Mouse (Mus musculus) T-cell, adult 2 months (primary cell): ENCODE measurements around the gene Hist1h2bj.

Experiments
- DNase-seq: peaks from one replicate; pipeline ENCODE4 v3.0.0; 2022; ENCODE audit warnings: low spot score

Hist1h2bj gene

GRCm38 (mm10) chr13:22015479-22016450 lies 27.2 kb upstream of the Hist1h2bj start:
- DNase-seq: peak; percentile 91

DNA sequence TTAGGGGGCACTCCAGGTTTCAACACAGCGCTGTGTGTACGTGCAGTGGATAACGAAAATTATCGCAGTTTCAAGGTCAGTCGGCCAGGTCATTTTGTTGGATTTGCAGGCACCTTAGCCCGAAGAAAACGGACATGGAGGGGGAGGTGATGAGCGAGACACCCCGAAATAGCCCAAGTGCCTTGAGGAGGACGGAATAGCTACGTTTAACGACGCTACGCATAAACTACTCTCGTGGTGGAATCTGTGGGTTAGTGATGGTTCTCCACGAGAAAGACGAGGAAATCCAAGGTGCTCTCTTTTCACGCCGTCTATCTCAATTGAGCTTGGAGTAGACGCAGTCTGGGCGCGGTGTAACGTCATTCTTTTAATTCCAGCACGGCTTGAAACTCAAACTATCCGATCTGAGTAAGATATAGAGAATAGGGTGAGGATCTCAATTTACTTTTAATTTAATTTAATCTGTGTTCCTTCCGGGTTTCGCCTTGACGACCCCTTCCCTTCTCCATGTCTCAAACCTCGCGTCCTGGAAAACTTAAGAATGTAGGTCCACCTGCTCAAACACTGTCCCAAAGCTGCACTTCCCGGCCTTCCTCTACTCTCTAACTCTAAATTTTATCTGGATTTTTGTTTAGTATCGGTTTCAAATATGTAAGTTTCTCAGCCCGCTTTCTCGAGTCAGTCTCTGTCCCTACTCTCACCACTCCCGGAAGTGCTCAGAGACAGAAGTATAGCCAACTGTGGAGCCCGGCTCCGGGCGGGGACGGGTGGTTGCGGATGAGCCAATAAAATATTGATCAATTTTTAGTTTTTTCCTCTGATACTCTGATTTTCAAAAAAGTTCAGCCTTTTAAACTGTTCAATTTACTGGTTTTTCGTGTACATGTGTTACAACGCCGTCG lies 22.8 kb upstream of the Hist1h2bj start:
- peak; percentile 43 for DNase-seq

DNA sequence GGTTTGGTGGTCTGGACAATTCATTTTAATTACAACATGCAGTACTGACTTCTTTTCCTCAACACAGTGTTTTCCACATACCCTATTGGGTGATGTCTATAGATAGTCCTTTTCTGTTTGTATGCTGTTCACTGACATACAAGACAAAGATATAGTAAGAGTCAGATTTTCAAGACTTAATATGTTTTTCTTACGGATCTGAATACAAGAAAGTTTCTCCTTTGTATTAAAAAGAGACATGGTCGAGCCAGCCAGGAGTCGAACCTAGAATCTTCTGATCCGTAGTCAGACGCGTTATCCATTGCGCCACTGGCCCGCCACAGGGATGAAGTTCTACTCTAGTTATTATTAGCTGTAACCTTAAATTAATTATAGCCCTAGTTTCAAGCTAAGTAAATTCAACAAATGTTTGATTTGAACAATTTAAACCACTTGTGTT lies 22.1 kb upstream of the Hist1h2bj start:
- peak; percentile 32 for DNase-seq

GRCm38 (mm10) chr13:22021581-22021980 lies 21.4 kb upstream of the Hist1h2bj start:
- no peak for DNase-seq

- DNase-seq: peak; percentile 63
Observed at GRCm38 (mm10) chr13:22022241-22022640, 20.8 kb upstream of the Hist1h2bj start.

DNA sequence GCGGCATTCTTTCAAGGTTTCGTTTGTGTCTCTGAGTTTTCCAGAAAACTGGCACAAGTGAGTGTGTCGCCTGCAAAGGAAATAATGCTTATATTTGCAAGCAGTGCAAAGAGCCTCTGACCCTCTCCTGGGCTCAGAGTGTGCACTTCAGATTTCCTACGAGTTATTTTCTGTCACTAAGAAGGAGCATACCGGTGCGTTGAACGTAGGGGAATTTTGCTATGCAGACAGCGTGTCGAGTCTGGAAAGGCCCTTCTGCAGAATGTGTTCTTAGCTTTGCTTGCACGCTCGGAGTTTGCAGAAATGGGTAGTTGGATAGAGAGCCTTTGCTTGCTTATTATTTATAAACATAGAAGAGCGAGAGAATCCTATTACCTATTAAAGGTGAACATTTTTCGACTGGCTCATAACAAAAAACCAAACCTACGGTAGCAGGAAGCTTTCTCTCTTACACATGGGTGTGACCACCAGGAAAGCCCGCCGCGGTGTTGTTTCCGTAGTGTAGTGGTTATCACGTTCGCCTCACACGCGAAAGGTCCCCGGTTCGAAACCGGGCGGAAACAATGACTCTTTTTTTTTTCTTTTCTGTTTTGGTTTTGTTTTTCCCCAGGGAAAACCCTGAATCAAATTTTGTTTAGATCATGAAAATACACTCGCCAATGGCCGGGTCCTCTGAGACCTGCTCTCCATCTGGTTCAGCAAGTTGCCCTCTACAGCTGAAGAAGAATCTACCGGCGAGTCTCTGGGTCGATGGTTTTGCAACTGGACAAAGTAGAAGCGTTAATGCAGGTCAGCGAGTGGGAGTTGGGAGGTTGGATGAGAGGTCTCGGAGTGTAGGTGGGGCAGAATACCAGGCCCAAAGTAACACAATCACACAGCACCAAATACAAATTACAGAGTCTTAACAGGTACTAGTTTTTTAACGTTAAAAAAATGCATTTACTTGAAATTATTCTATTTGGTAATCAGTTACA lies 16.7 kb upstream of the Hist1h2bj start:
- DNase-seq: peak; percentile 81

DNA sequence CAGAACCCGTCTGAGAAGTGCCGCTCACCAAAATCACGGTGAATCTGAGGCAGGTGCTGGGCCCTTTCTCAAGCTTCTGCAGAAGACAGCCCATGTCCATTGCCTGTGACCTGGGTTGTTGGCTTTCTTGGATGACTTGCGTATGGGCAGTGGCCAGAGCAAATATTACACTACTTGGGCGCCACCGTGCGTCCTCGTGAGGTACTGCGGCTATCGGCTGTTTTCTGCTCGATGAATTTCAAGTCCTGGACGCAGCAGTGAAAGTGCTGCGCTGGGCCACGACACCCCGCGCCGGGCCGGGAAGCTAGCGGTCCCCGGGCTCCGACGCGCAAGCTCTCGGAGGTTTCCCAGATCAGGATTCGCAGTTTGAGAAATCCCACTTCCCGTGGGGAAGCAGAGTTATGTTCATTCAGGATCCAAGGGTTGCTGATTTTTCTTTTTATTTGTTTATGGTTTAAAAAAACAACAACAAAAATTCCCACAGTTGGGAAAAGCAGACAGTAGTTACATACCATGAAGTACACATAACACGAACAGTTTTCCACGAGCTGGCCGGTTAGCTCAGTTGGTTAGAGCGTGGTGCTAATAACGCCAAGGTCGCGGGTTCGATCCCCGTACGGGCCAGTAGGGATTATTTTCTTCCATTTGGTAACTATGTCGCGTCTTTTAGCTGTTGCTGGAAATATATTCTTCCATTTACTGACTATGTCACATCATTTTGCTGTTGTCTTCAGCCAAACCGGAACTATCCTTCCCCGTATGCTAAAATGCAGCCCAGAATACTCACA lies 14.1 kb upstream of the Hist1h2bj start:
- peak; percentile 85 for DNase-seq

GRCm38 (mm10) chr13:22029928-22030327 lies 13.1 kb upstream of the Hist1h2bj start:
- DNase-seq: no peak

DNA sequence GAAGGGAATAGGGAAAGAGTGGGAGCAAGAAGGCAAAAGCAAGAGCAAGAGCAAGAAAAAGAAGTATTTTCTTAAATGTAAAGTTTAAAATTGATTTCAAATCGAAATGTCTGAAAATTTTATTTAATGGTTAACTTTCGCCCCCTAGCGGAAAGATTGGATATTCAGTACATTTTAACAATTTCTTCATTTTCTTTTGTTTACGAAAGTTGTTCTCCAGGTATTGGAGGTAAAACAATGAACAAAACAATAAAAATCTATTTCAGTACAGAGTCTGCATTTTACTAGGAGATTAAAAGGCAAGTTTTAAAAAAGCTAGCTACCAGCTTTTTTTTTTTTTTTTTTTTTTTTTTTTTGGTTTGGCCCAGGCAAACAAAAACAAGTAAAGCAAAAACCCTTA lies 12.5 kb upstream of the Hist1h2bj start:
- DNase-seq: no peak

DNA sequence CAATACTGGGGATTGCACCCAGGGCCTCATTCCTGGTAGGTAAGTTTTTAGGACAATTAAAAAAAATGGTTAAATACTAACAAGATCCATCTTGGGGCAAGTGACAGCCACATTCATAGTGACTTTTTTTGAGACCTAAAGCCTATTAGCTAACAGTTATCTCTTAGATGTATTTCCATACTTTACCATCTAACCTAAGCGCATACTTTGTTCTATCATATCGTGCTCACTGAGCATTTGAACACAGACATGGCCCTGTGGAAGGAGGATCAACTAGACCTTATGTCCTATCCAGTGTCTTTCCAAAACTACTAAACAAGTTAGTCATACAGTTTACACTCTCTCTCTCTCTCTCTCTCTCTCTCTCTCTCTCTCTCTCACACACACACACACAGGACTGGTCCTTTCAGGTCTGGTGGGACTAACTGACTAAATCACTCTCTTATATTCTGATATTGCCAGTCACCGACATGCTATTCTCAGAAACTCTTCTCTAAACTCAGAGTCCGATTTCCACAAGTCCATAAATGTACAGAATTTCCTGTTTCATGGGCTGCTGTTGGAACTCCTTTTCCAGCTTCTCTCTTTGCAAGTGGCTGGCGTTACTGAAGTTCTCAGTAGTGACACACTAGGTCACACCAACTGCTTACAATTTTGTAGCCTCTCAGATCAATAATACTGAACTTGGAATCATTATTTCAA lies 9.1 kb upstream of the Hist1h2bj start:
- DNase-seq: no peak

DNA sequence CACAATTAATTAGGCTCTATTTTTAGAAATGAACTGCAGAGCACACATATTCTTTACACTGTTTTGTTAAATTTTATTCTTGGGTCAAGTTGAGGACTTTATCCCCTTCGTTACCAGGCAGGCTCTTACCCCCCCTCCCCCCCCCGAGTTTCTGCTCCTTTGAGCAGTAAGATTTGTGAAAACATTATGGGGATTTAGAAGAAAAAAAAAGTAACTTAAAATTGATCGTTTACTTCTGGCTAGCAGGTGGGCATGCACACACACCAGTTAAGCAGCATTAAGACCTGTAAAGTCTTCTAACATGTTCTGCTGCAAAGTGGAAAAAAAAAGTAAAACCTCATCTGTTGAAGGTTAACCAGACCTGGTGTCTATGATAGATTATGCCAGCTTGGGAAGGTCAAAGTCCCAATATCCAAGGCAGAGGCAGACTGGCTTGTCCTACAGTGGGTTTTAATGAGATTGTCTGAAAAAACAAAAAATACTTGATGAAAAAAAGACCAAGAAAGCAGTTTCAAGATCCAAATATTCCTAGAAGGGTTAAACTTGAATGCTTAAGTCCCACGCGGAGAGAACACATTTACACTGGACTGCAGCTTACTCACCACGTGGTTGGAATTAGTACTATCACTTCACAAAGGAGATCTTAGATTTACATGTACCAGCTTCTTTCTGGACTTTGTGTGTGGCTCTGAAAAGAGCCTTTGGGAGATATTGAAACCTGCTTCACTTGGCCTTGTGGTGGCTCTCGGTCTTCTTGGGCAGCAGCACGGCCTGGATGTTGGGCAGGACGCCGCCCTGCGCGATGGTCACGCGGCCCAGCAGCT lies 8.4 kb upstream of the Hist1h2bj start:
- no peak for DNase-seq

DNA sequence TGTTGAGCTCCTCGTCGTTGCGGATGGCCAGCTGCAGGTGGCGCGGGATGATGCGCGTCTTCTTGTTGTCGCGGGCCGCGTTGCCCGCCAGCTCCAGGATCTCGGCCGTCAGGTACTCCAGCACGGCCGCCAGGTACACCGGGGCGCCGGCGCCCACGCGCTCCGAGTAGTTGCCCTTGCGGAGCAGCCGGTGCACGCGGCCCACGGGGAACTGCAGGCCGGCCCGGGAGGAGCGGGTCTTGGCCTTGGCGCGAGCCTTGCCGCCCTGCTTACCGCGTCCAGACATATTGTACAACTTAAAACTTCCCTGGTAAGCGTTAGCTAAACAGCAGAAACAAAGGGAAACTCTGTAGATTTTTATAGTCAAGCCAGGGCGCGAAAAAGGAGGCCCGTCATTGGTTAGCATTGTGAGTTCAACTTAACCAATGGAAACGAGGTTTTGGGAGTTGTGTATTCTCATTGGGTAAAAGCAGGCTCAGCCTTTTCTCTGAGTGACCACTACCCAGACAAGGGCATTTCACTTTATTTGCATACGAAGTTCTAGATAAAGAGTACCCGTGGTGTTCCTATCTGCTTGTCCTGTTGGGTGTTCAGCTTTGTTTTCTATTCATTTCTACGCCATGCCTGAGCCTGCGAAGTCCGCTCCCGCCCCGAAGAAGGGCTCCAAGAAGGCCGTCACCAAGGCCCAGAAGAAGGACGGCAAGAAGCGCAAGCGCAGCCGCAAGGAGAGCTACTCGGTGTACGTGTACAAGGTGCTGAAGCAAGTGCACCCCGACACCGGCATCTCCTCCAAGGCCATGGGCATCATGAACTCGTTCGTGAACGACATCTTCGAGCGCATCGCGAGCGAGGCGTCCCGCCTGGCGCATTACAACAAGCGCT lies 7.5 kb upstream of the Hist1h2bj start, which contains the start of the genes Hist1h2ah and Hist1h2bk:
TSS of gene Hist1h2ah (minus strand) at position 302 of the 882 bp plus-strand sequence.
TSS of gene Hist1h2bk (plus strand) at position 604 of the 882 bp plus-strand sequence.
- DNase-seq: peak; percentile 70

DNA sequence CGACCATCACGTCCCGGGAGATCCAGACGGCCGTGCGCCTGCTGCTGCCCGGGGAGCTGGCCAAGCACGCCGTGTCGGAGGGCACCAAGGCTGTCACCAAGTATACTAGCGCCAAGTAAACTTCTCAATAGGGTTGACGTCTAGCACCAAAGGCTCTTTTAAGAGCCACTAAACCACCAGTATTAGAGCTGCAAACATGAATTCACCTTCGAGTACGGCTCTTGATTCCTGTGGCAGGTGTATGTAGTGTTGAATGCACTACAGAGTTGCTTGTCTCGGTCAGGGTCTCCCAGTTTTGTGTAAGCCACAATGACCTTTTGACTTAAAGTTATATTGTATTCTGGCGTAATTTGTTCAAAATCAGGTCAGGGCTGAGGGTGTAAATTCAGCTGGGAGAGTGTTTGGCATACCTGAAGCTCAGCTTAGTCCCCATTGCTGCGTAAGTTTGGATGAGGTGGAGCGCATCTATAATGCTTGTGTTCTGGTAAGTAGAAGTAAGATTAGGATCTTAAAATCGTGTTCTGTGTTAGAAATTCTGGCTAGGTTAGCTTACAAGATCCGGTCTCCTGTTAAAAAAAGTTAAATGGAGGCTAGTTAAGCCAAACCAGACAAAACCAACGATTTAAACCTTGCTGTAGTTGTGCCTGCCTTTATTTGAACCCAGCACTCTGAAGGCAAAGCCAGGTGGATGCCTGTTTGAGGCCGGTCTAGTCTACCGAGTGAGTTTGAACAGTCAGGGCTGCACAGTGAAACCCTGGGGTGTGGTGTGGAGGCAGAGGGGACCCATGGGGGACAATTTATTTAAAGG lies 6.7 kb upstream of the Hist1h2bj start:
- no peak for DNase-seq

- no peak for DNase-seq
Observed at GRCm38 (mm10) chr13:22036986-22037385, 6.0 kb upstream of the Hist1h2bj start.

- DNase-seq: no peak
Observed at GRCm38 (mm10) chr13:22037415-22037814, 5.6 kb upstream of the Hist1h2bj start.

- no peak for DNase-seq
Observed at GRCm38 (mm10) chr13:22039364-22039763, 3.6 kb upstream of the Hist1h2bj start.

DNA sequence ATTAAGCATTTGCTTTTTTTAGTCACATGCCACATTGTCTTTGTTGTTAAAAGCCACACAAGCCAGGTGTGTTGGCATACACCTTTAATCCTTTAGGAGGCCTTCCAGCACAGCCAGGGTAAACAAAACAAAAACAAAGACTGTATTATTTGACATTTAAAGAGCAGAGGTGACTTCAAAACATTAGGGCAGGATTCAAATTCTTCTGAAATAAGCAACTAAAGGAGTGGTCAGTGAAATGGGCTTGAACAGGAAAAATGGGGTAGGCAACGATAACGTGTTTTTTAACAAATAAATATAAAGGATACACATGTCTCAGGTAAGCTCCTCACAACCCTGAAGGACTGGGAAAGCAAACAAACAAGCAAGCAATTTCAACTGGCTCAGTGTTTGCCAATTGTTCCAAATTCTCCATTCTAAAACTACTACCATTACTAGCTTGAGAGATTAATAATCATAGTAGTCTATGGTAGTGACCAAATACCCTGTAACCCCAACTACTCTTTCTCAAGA lies 3.0 kb upstream of the Hist1h2bj start:
- DNase-seq: no peak
